Mouse (Mus musculus) T-helper 17 cell (primary cell): Measurements from ENCODE around the gene Txnrd1.

Experiments
- in situ Hi-C, 2 experiments: fragments of 300-600 bp; cut with MboI, MseI; formaldehyde crosslinking; loops; 1 replicate in 1 of 2; 2 replicates in 1 of 2; pipeline ENCODE4 v1.15.1; 2025; ENCODE audit warnings: high pct_unique_total_duplicates in 2 of 2

The Txnrd1 gene

DNA sequence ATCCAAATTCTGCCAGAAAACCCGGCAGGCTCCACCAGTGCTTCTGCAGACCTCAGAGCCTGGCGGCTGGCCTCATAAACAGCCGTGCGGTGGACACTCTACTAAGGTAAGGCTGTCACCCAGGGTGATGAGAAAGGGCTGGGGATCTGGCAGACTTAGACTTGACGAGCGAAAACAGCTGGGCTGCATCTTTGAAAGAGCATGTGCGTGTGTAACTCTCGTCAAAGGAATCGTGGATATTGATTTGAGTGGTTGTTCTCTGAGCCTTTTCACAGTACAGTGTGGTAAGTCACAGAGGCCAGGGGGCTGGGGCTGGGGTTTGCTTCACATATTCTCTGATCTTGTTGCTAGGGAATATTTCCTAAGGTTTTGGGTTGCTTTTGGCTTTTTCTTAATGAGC, at the start of gene Txnrd1:
Gene Txnrd1 (plus strand): TSS at position 26 of the 400 bp plus-strand sequence.
- in situ Hi-C loops: no loop called here

DNA sequence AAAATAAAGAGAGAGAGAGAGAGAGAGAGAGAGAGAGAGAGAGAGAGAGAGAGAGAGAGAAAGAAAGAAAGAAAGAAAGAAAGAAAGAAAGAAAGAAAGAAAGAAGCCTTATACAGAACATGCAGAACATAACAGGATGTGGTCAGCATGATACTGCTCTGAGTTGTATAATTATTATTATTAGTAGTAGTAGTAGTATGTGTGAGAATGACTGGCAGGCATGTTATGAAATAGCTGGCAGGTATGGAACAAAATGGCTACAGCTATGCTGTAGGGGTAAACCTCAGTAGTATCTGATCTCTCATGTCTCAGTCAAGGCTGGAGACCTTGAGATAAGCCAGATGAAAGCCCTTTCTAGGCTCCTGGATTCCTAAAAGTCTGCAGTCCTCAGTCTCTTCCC, 44.6 kb upstream of the Txnrd1 start:
- in situ Hi-C loops: loop anchor here in 1 of 2 experiments (25.0 kb wide), 1 partner anchor 1152 kb away; the partner anchor contains the start of genes Ankrd24, Gm10778 and Sirt6

DNA sequence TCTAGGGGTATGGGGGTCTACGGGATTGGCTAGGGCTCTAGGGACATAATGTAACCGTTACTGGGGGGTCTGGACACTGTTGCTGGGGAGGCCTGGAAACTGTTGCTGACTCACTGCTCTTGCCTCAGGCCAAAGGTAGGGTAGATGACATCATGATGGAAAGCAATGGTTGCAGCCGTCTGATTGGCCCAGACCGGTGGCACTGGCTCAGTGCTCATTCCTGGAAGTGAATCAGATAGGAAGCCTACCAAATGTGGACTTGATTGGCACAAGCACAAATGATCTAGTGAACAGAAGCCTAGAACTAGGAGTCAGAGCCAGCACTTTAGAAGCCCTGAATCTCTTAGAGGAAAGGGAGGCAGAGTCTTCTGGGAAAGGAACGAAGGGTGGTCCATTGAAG, 43.2 kb upstream of the Txnrd1 start:
- in situ Hi-C loops: loop anchor here in 1 of 2 experiments (25.0 kb wide), 1 partner anchor 1153 kb away; the partner anchor contains the start of genes Ankrd24, Gm10778 and Sirt6

DNA sequence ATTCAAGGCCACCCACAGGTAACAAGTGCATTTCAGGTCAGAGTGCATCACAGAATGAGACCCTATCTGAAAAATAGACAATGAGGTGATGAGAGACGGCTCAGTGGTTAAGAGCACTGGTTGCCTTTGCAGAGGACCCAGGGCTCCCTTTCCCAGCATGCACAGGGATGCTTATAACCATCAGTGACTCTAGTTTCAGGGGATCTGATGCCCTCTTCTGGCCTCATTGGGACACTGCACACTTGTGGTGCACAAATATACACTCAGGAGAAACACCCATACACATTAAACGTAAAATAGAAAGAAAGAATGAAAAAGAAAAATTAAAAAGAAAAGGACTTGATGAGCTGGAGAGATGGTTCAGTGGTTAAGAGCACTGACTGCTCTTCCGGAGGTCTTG, 42.0 kb upstream of the Txnrd1 start:
- in situ Hi-C loops: loop anchor here in 1 of 2 experiments (25.0 kb wide), 1 partner anchor 1154 kb away; the partner anchor contains the start of genes Ankrd24, Gm10778 and Sirt6

DNA sequence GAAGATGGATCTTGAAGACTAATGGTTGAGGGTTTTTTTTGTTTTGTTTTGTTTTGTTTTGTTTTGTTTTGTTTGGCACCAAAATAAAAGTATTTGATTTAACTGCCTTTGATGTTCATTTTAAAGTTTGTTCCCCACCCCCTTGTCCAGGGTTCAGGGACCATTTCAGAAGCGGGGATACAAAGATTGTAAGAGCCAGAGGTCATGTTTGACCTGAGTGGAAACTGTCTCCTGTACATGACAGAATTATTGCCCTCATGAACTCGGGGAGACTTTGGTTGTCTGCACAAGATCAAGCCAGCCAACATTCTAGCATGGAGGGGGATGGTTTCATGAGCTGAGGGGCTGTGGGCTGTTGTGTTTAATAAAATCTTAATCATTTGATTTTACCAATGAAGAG, 41.4 kb upstream of the Txnrd1 start:
- in situ Hi-C loops: loop anchor here in 1 of 2 experiments (25.0 kb wide), 1 partner anchor 1155 kb away; the partner anchor contains the start of genes Ankrd24, Gm10778 and Sirt6

DNA sequence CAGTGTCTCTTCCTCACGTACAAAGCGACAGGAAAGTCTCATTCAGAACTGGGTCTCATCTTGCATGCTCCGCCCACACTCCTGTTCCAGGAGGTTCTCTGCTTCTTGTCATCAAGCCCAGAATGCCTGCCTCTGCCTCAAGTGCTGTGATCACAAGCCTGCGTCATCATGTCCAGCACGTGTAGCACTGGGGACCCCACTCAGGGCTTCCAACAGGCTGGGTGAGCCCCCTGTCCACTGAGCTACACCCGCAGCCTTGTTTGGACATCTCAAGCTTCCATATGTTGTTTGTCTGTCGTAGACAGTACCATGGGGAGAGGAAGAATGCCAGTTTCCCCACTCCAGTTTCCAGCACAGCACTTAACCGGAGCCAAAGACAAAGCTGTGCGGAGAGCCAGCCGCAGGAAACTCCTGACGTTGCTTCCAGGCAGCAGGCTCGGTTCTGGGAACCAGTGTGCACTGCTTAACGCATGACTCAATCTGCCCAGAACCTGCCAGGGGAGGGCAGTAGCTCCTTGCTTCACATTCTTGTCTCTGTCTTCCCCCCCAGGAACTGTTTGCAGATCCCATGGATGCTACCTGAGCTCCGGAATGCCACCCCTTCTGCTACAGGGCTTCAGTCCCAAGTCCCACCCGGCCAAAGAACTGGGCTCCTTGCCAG, 38.5 kb upstream of the Txnrd1 start:
- in situ Hi-C loops: loop anchor here (5.0 to 25.0 kb wide), 3 partner anchors 33 to 1158 kb away; partner anchors contain the start of genes Ankrd24 (in 1 of the 2), Gm10778 (in 1 of the 2), Nfyb (in 1 of the 2) and Sirt6 (in 1 of the 2)

DNA sequence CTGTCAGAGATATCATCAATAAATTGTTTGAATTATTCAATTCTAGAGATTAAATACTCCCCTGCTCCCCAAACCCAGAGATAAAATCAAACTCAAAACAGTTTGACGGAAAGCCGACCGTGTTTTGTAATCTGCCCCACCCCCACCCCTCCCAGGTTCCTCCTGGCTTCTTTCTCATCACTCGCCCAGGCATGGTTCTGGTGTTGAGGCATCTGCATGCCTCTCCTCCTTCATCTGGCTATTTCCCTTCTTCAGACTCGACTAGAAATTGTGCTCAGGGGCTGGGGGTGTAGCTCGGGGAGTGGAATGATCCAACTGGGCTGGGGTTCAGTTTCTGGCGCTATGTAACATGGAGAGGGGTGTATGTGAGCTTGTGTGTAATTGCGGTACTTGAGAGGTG, 38.0 kb upstream of the Txnrd1 start:
- in situ Hi-C loops: loop anchor here (5.0 to 25.0 kb wide), 3 partner anchors 33 to 1158 kb away; partner anchors contain the start of genes Ankrd24 (in 1 of the 2), Gm10778 (in 1 of the 2), Nfyb (in 1 of the 2) and Sirt6 (in 1 of the 2)

DNA sequence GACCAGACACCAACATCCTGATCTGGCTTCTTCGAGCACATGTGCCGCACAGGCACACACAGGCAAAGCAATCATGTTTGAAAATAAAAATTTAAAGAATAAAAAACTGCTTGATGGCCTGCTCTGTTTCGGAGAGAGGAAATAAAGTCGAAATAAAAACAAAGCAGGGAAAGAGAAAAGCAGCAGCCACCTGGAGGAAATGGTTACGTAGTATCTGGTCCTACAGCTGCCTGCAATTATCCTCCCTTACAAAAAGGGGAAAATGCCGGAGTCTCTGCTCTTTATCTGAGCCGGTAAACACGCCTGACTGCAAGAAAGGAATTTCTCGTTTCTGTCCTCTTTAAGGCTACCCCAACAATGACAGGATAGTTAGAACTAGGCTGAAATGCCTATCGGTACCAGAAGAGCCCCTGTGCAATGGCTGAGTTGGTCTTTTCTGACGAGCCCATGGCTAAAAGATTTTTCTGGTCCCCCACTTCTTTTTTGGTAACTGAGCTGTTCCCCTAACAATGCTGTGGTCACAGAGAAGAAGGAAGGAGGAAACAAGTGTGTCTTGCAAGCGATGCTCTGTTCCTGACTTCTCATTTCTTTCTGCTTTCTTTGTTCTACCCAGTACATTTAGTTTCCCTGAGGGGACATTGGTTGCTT, 37.2 kb upstream of the Txnrd1 start:
- in situ Hi-C loops: loop anchor here (5.0 to 25.0 kb wide), 3 partner anchors 34 to 1159 kb away; partner anchors contain the start of genes Ankrd24 (in 1 of the 2), Gm10778 (in 1 of the 2), Nfyb (in 1 of the 2) and Sirt6 (in 1 of the 2)

DNA sequence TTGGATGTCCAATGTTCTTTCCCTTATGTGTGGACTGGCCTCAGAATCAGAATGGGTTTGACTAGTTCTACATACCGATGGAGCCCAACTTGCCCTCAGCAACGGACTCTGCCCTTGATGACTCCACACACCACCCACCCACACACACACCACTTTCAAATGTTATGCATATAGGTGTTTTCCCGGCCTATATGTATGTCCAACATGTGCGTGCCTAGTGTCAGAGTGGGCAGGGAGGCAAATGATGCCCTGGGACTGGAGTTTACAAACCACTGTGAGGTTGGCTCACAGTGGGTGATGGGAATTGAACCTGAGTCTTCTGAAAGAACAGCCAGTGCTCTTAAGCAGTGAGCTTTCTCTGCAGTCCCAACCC, 36.6 kb upstream of the Txnrd1 start:
- in situ Hi-C loops: loop anchor here (5.0 to 25.0 kb wide), 3 partner anchors 35 to 1160 kb away; partner anchors contain the start of genes Ankrd24 (in 1 of the 2), Gm10778 (in 1 of the 2), Nfyb (in 1 of the 2) and Sirt6 (in 1 of the 2)

DNA sequence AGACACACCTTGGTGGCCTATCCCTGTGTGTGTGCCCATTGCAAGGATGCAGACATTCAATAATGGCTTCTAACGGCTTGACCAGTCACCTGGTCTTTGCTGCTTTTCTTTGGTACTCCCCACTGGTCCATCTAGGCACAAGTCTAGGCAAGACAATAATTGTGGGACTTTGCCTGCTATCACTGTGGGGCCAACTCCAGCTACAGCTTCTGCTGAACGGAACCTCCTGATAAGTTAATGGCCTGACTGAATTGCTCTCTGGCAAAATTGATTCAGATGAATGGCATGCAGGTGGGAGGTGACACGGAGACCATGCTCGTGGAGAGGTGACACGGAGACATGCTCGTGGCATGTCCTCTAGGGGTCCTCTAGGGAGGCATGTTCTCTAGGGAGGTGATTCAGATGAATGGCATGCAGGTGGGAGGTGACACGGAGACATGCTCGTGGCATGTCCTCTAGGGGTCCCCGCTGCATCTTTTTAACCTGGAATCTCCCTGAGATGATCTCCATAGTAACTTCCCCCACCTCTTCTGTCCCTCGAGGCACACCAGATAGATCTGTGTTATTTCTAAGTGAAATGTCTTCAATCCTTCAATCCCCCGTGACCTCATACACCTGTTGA, 35.3 kb upstream of the Txnrd1 start:
- in situ Hi-C loops: loop anchor here (5.0 to 25.0 kb wide), 3 partner anchors 36 to 1161 kb away; partner anchors contain the start of genes Ankrd24 (in 1 of the 2), Gm10778 (in 1 of the 2), Nfyb (in 1 of the 2) and Sirt6 (in 1 of the 2)

DNA sequence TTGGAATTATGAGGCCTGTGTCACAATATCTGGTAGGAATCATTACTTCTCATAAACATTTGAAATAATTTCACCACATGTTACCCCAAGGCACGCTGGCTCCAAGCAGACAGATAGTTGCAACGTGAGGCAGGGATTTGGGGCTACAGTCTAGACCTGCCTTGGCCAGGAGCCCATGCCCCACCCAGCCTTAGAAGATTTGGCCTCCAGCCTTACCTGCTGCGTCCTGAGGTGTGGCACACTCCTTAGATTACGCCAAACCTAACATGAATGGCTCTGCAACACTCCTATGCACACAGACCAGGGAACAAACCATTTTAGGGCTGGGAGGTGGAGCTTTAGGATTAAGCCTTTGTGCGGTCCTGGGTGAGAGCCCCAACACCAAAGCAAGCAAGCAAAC, 33.7 kb upstream of the Txnrd1 start:
- in situ Hi-C loops: no loop called here

DNA sequence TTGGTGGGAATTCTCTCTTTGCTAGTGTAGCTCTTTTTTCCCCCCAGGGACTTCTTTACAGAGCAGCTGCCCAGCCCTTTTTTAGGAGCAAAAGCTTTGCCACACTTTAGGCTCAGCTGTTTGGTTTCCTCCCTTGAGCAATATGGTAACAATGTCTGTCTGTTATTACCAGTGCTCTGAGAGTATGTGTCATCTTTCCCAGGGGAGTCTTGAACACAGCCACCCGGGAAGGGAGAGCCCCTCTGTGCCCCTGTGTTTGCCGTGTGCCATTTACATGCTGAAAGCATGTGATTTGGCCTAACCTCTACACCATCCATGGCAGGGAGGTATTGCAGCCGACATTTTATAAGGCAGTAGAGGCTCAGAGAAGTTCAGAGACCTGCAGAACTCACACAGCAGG, 29.4 kb upstream of the Txnrd1 start:
- in situ Hi-C loops: no loop called here

DNA sequence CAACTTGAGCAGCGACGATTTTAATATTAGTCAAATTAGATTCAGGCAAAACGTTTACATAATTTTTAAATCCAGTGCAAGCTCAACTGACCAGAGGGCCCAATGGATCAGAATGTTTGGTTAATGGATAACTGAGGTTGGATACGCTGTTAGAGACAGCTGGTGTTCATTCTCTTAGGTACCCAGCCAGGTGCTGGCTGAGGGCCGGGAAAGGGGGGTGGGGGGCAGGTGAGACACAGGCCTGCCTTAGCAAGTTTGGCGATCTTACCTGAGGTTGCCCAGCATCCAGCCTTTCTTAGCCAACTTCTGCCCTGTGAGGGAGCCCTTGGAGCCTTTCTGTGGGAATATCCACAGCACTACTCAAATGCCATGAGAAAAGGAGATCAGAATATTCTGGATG, 28.6 kb upstream of the Txnrd1 start:
- in situ Hi-C loops: no loop called here

DNA sequence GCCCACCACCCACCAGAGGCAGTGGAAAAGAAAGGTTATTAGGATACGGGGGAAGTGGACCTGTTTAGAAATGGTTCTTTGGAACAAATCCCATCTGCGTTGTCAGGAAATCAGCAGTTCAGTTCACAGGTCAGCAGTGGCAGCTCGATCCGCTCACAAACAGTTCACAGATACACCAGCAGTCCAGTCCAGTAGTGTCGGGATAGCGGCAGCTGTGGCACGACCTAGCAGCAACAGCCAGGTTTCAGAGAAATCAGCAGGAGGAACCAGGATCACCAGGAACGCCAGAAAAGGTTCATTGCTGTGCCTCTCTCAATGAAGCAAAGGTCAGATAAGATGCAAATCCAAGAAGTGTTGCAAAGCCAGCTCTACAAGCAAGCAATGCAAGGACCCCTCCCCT, 27.3 kb upstream of the Txnrd1 start:
- in situ Hi-C loops: no loop called here

DNA sequence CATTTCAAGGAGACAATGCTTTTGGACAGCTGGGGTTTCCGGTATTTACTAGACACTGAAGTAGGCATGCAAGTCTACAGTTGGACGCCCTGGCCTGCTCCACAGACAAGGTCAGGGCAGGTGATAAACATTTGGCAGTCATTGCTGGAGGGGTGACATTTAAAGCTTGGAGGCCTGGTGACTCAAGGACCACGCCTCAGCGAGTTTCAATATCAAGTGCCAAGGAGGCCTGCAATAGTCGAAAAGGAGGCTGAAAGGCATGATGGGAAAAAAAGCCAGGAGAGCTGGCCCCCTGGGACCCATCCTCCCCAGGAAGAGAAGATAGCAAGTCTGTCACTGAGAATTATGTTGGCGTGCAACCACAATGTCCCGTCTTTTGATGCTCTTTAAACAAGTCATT, 26.5 kb upstream of the Txnrd1 start:
- in situ Hi-C loops: no loop called here

DNA sequence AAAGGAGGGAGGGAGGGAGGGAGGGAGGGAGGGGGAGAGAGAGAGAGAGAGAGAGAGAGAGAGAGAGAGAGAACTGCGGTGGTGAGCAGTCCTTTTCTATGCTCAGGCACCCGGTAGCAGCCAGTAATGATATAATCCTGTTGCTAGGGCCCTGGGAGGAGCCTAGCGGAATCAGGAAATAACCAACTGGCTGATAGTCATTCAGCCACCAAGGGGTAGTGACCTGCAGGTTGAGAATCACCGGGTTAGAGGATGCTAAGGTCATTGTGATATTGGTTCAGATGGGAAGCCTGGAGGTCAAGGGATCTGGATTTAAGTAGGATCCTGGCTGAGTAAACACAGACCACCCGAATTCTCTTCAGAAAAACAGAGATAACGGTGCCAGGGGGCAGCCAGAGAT, 25.6 kb upstream of the Txnrd1 start:
- in situ Hi-C loops: no loop called here

DNA sequence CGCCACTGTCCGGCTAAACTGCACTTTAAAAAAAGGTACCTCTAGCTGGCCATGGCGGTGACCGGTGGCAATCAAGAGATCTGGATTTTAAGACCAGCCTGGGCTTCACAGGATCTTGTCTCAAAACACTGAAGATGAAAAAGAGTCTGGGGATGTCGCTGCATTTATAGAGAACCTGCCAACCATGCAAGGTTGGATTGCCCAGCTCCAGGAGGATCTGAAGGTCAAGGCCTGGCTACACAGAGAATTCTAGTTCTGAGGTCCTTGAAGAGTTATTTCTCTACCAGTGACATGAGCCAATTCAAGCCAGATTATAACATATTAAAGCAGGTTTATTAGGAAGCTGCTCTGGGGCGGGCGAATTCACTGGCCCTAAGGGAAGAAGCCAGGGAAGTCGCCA, 24.9 kb upstream of the Txnrd1 start:
- in situ Hi-C loops: no loop called here

DNA sequence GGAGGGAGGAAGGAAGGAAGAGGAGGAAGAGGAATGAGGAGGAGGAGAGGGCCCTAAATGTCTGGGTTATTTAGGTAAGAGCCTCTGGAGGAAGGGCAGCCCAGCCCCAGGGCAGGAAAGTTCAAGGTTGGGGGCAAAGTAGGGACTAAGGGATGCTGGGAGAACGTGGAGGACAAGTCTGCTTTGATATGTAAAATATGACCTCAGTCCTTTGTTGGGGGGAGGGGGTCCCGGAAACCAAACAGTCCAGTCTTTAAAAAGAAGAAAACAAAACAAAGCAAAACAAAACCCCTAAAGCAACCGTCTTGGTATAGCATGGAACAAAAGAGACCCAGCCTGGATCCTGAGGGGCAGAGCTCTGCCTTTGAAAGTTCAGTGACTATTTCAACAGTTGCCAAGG, 24.4 kb upstream of the Txnrd1 start:
- in situ Hi-C loops: no loop called here

DNA sequence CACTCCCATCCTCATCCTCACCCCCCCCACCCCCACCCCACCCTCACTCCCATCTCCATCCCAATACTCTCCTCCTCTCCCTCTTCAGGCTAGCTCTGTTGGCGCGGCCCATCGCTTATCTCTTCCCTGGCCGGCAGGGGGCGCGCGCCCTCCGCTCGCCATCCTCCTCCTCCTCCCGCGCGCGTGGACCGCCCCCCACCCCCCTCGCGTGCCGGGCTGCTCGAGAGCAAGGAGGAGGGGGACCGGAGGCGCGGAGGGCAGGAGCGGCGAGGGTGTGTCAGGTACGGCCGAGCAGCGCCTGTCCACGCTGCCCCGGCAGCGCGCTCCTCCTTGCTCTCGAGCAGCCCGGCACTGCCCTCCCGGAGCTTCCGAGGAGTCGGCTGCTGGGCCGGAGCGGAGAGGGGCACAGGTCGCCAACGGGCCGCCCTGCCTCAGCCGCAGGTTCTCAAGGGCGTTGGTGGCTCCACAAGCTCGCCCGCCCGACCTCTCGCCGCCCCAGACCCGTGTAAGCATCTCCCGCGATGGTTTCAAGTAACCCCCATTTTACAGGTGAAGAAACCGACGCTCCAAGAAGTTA, 21.8 kb upstream of the Txnrd1 start:
- in situ Hi-C loops: loop anchor here (5.0 kb wide), 3 partner anchors 45 to 90 kb away; no protein-coding TSS in a partner anchor

DNA sequence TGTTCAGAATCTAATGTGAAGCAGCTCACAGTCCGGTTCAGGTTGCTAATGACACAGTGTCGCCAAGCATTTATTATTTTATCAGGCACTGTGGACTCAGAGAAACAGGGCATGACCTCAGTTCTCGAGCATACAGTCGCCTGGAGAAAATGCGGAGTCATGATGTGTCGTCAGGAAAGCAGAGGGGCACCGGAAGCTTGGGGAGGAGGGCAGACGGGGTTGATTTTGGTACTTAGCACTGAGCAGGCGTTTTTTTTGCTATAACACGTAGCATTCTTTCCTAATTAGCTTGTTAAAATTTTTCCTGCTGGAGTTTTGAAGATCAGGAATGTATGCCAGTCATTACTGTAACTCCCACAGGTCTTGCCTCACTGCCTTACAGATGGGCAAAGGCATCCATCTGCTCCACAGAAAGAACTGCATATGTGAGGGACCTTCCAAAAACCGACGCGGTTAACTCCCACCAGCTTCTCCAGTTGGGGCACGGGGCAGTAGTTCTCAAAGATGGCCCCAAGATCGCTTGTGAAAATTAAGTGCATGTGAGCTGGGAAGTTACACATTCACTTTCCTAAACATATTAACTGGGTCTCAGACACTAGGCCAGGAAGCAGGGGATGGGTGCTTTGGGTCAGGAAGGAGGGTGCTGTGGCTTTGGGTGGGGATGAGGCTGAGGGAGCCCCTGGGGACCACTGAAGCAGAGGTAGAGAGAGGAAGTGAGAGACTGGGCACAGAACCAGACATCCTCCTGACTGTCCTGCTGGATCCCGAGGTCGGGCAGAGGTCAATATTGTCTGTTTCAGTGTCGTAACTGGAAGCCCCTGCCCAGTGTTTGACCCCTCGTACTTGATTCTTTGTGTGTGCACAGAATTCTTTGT, 19.4 kb upstream of the Txnrd1 start:
- in situ Hi-C loops: loop anchor here (5.0 kb wide), 3 partner anchors 43 to 88 kb away; no protein-coding TSS in a partner anchor
